Mouse (Mus musculus): ENCODE measurements at regions not wholly inside any gene's neighbourhood (a gene's known extent, or its start where the extent isn't known, plus 50 kb on each side); places are given as distances from the start of the nearest gene placed in this dataset.
"Not testable (repeated sequence)": the region's sequence is repeated elsewhere in the genome, so short reads cannot be mapped to it uniquely, and the experiment has no call there.

GRCm38 (mm10) chr3:8163030-8163429, 1446.9 kb downstream of the Zfp704 start:
- DNase-seq (ENCODE audit: low read depth, low spot score) = no peak

GRCm38 (mm10) chr3:8161997-8162756, 1447.7 kb downstream of the Zfp704 start:
- DNase-seq (ENCODE audit: low read depth, low spot score) = peak; percentile 56

- no peak for DNase-seq (ENCODE audit: low read depth, low spot score)
Measured at GRCm38 (mm10) chr3:8143016-8143415, 1466.9 kb downstream of the Zfp704 start.

GRCm38 (mm10) chr3:8142190-8142589, 1467.7 kb downstream of the Zfp704 start:
- peak; percentile 12 for DNase-seq (ENCODE audit: low read depth, low spot score)

- peak; percentile 17 for DNase-seq (ENCODE audit: low read depth, low spot score)
Measured at GRCm38 (mm10) chr3:8141664-8142084, 1468.2 kb downstream of the Zfp704 start.

GRCm38 (mm10) chr3:8123641-8124040, 1486.2 kb downstream of the Zfp704 start:
- DNase-seq (ENCODE audit: low read depth, low spot score) = not testable (repeated sequence)

- no peak for DNase-seq (ENCODE audit: low read depth, low spot score)
Measured at GRCm38 (mm10) chr3:8123141-8123540, 1486.7 kb downstream of the Zfp704 start.

GRCm38 (mm10) chr3:8098291-8098690, 1478.0 kb upstream of the 1700008P02Rik start:
- no peak for DNase-seq (ENCODE audit: low read depth, low spot score)

GRCm38 (mm10) chr3:8084749-8085148, 1464.5 kb upstream of the 1700008P02Rik start:
- DNase-seq (ENCODE audit: low read depth, low spot score) = peak; percentile 28

GRCm38 (mm10) chr3:8053711-8054110, 1433.5 kb upstream of the 1700008P02Rik start:
- DNase-seq (ENCODE audit: low read depth, low spot score) = no peak

- DNase-seq (ENCODE audit: low read depth, low spot score) = peak; percentile 82
Measured at GRCm38 (mm10) chr3:8051167-8051566, 1430.9 kb upstream of the 1700008P02Rik start.

- no peak for DNase-seq (ENCODE audit: low read depth, low spot score)
Measured at GRCm38 (mm10) chr3:8049706-8050105, 1429.5 kb upstream of the 1700008P02Rik start.

- DNase-seq (ENCODE audit: low read depth, low spot score) = no peak
Measured at GRCm38 (mm10) chr3:8046348-8046747, 1426.1 kb upstream of the 1700008P02Rik start.

- DNase-seq (ENCODE audit: low read depth, low spot score) = no peak
Measured at GRCm38 (mm10) chr3:8036697-8037096, 1416.5 kb upstream of the 1700008P02Rik start.

GRCm38 (mm10) chr3:8035091-8035729, 1415.0 kb upstream of the 1700008P02Rik start:
- peak; percentile 24 for DNase-seq (ENCODE audit: low read depth, low spot score)

GRCm38 (mm10) chr3:8026325-8027017, 1406.2 kb upstream of the 1700008P02Rik start:
- no peak for DNase-seq (ENCODE audit: low read depth, low spot score)

GRCm38 (mm10) chr3:8022654-8023053, 1402.4 kb upstream of the 1700008P02Rik start:
- DNase-seq (ENCODE audit: low read depth, low spot score) = no peak

GRCm38 (mm10) chr3:8017489-8017888, 1397.2 kb upstream of the 1700008P02Rik start:
- no peak for DNase-seq (ENCODE audit: low read depth, low spot score)

GRCm38 (mm10) chr3:8016945-8017344, 1396.7 kb upstream of the 1700008P02Rik start:
- peak; percentile 3 for DNase-seq (ENCODE audit: low read depth, low spot score)

- DNase-seq (ENCODE audit: low read depth, low spot score) = no peak
Measured at GRCm38 (mm10) chr3:8009966-8010365, 1389.7 kb upstream of the 1700008P02Rik start.

GRCm38 (mm10) chr3:8006708-8007395, 1386.6 kb upstream of the 1700008P02Rik start:
- DNase-seq (ENCODE audit: low read depth, low spot score) = no peak

GRCm38 (mm10) chr3:8006273-8006672, 1386.0 kb upstream of the 1700008P02Rik start:
- DNase-seq (ENCODE audit: low read depth, low spot score) = no peak
